Mouse (Mus musculus): ENCODE measurements at regions not wholly inside any gene's neighbourhood (a gene's known extent, or its start where the extent isn't known, plus 50 kb on each side); places are given as distances from the start of the nearest gene placed in this dataset.

DNA sequence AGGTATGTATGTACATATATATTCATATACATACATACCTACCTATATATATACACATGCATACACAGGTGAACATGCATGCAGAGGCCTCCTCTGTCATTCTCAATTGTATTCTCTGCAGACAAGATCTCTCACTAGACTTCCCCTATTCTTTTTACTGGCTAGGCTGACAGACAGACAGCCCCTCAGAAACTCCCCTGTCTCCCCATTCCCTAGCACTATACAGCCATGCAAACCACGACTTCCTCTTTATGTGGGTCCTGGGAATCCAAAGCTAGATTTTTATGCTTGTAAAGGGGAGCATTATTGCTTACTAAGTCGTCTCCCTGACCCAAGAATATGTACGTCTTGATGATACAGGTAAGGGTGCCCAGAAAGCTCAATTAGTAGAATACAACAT, 86.9 kb downstream of the Fam124b start:
- TF ChIP-seq CTCF (IDR thresholded peaks at IDR 0.05; ENCODE audit: low read depth, low read length): no peak
- no peak for TF ChIP-seq GATA1 (IDR thresholded peaks at IDR 0.05; ENCODE audit: borderline replicate concordance, low read length)
